Comparison of ENCODE assay signal across 12 mouse cellular contexts in the genomic region with DNA sequence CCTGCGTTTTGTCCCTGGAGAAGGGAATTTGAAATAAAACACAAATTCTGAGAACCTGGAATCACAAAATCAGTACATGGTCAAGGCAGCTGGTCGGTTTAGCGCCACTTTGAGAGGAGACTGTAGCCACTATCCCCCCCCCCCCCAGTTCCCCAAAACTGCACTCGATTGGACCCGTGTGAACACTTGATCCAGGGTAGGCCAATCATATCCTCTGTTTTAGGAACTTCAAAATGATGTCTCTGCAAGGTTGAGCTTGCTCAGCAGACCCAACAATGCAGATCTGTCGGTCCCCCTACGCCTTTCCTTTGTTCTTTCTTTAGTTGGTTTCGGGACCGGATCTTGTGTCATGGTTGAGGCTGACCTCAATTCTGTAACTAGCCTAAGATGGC. TPM values are rescaled to one million over a fixed set of nuclear protein-coding genes. Genes with fewer than 3 reads are reported as not detected.
DNase-seq lines count a peak whose midpoint lies in the region; ATAC-seq and TF ChIP-seq lines count a peak whose summit lies in the region.
"Had no signal": no experiment of that assay in that cellular context is flagged by ENCODE, and none has a peak within 500 bp of the region (broad histone marks: within the 10 kb centered on the region; RNA-seq: fewer than 3 reads in every experiment).

No protein-coding gene starts in this region.

- no peaks in the 10 kb centered on the region for H3K27me3 ChIP-seq in forebrain, embryonic 10.5 days (ENCODE audit: poor library complexity, severe bottlenecking)
- H3K27me3 ChIP-seq in forebrain, embryonic 14.5 days (replicated peaks; ENCODE audit: control insufficient read depth, insufficient read depth, low read length): no peaks in the 10 kb centered on the region
- H3K27me3 ChIP-seq in lung, embryonic 14.5 days (ENCODE audit: insufficient read depth, low read length): no peaks in the 10 kb centered on the region
- H3K27me3 ChIP-seq in limb, embryonic 11.5 days (ENCODE audit: control insufficient read depth, insufficient read depth, low read length): no peaks in the 10 kb centered on the region
- H3K27me3 ChIP-seq in stomach, postnatal 0 days (ENCODE audit: control insufficient read depth, insufficient read depth, low read length): no peaks in the 10 kb centered on the region
- H3K27me3 ChIP-seq: forebrain, embryonic 13.5 days; hindbrain, embryonic 15.5 days had no signal

- no peaks in the 10 kb centered on the region for H3K36me3 ChIP-seq in forebrain, embryonic 10.5 days (replicated peaks)
- H3K36me3 ChIP-seq in forebrain, embryonic 14.5 days (ENCODE audit: control insufficient read depth, insufficient read depth, low read length): no peaks in the 10 kb centered on the region
- no peaks in the 10 kb centered on the region for H3K36me3 ChIP-seq in lung, embryonic 14.5 days (ENCODE audit: insufficient read depth)
- H3K36me3 ChIP-seq in limb, embryonic 11.5 days (ENCODE audit: control insufficient read depth, insufficient read depth, low read length): no peaks in the 10 kb centered on the region
- no peaks in the 10 kb centered on the region for H3K36me3 ChIP-seq in stomach, postnatal 0 days (ENCODE audit: control insufficient read depth, insufficient read depth, low read length)
- H3K36me3 ChIP-seq: hindbrain, embryonic 15.5 days had no signal

- ATAC-seq in forebrain, embryonic 14.5 days: no peak
- ATAC-seq in lung, embryonic 14.5 days (ENCODE audit: insufficient read depth): peak; percentile 5; the same call in 1 of the 2 replicates
- peak; percentile 55 for ATAC-seq in limb, embryonic 11.5 days (ENCODE audit: insufficient number of reproducible peaks, low FRiP score, low TSS enrichment, low read depth)
- ATAC-seq in stomach, postnatal 0 days (ENCODE audit: low FRiP score, low TSS enrichment): no peak
- ATAC-seq: forebrain, embryonic 13.5 days had no signal

- peaks cover 15% of the 10 kb centered on the region; the same call in 1 of the 2 replicates for H3K4me1 ChIP-seq in forebrain, embryonic 10.5 days
- H3K4me1 ChIP-seq in forebrain, embryonic 14.5 days (ENCODE audit: control insufficient read depth, insufficient read depth, low read length): no peaks in the 10 kb centered on the region
- H3K4me1 ChIP-seq in lung, embryonic 14.5 days (ENCODE audit: insufficient read depth): peaks cover 15% of the 10 kb centered on the region
- peaks cover 12% of the 10 kb centered on the region for H3K4me1 ChIP-seq in limb, embryonic 11.5 days (ENCODE audit: control insufficient read depth, insufficient read depth, low read length)
- 0 out of 2 replicates have a peak, but pooled peaks cover 2% of the 10 kb centered on the region for H3K4me1 ChIP-seq in stomach, postnatal 0 days (replicated peaks; ENCODE audit: control insufficient read depth, insufficient read depth)
- H3K4me1 ChIP-seq: forebrain, embryonic 13.5 days; hindbrain, embryonic 15.5 days had no signal

- no peak for TF ChIP-seq CTCF in lung, embryonic 14.5 days (IDR thresholded peaks at IDR 0.05; ENCODE audit: low read depth)
- no peak for TF ChIP-seq CTCF in stomach, postnatal 0 days (IDR thresholded peaks at IDR 0.05; ENCODE audit: low read depth)

- DNase-seq in forebrain, embryonic 10.5 days (ENCODE audit: extremely low spot score, low spot score): no peak
- DNase-seq in forebrain, embryonic 14.5 days (ENCODE audit: low spot score): no peak
- DNase-seq in lung, embryonic 14.5 days: no peak
- no peak for DNase-seq in lung, postnatal 4 days
- DNase-seq in limb, embryonic 11.5 days (ENCODE audit: low spot score): no peak
- no peak for DNase-seq in stomach, postnatal 0 days (ENCODE audit: low spot score)
- no peak for DNase-seq in spleen, postnatal 36 days (ENCODE audit: low spot score in 2 of 2)
- no peak for DNase-seq in Muller cell, postnatal 12 days (ENCODE audit: inconsistent ontology term)
- DNase-seq: cerebellum, adult 11-12 months; right cerebral cortex, postnatal 4 days had no signal

- peak overlapping the region; percentile 63 for H3K27ac ChIP-seq in forebrain, embryonic 10.5 days
- no peak overlapping the region for H3K27ac ChIP-seq in forebrain, embryonic 14.5 days (ENCODE audit: low read depth, low read length)
- H3K27ac ChIP-seq in lung, embryonic 14.5 days (ENCODE audit: low read depth): peak overlapping the region; percentile 58
- H3K27ac ChIP-seq in limb, embryonic 11.5 days (replicated peaks; ENCODE audit: low read depth, low read length): peak overlapping the region; percentile 84
- peak overlapping the region; percentile 63; the same call in 1 of the 2 replicates for H3K27ac ChIP-seq in stomach, postnatal 0 days (replicated peaks)
- H3K27ac ChIP-seq: forebrain, embryonic 13.5 days; hindbrain, embryonic 15.5 days had no signal

- H3K4me2 ChIP-seq in forebrain, embryonic 14.5 days (ENCODE audit: low read length): no peak overlapping the region
- H3K4me2 ChIP-seq in lung, embryonic 14.5 days: no peak overlapping the region
- H3K4me2 ChIP-seq in limb, embryonic 11.5 days (ENCODE audit: low read depth, severe bottlenecking): no peak overlapping the region; the same call in 1 of the 2 replicates
- H3K4me2 ChIP-seq in stomach, postnatal 0 days (replicated peaks; ENCODE audit: low read depth): no peak overlapping the region
- H3K4me2 ChIP-seq: forebrain, embryonic 13.5 days; hindbrain, embryonic 15.5 days had no signal

- TF ChIP-seq EP300 in stomach, postnatal 0 days (optimal IDR thresholded peaks at IDR 0.05): no peak

- WGBS in forebrain, embryonic 10.5 days: 90% methylated on average over 9 of the region's 9 CpGs
- 95% methylated on average over 9 of the region's 9 CpGs for WGBS in forebrain, embryonic 14.5 days
- WGBS in lung, embryonic 14.5 days: 80% methylated on average over 9 of the region's 9 CpGs
- WGBS in limb, embryonic 11.5 days: 80% methylated on average over 9 of the region's 9 CpGs
- WGBS in stomach, postnatal 0 days: 85% methylated on average over 9 of the region's 9 CpGs

- no peak overlapping the region for H3K4me3 ChIP-seq in forebrain, embryonic 10.5 days
- no peak overlapping the region for H3K4me3 ChIP-seq in forebrain, embryonic 14.5 days (ENCODE audit: low read depth, low read length)
- H3K4me3 ChIP-seq in lung, embryonic 14.5 days (ENCODE audit: low read depth, low read length): no peak overlapping the region
- H3K4me3 ChIP-seq in limb, embryonic 11.5 days (ENCODE audit: low read depth, low read length): no peak overlapping the region
- H3K4me3 ChIP-seq in stomach, postnatal 0 days (ENCODE audit: low read depth, low read length): no peak overlapping the region
- H3K4me3 ChIP-seq: forebrain, embryonic 13.5 days; hindbrain, embryonic 15.5 days had no signal

- no peak overlapping the region for H3K9ac ChIP-seq in forebrain, embryonic 14.5 days (ENCODE audit: low read length)
- no peak overlapping the region for H3K9ac ChIP-seq in lung, embryonic 14.5 days
- no peak overlapping the region for H3K9ac ChIP-seq in limb, embryonic 11.5 days (ENCODE audit: low read length)
- no peak overlapping the region for H3K9ac ChIP-seq in stomach, postnatal 0 days (ENCODE audit: low read length)
- H3K9ac ChIP-seq: forebrain, embryonic 13.5 days; hindbrain, embryonic 15.5 days had no signal

- no peaks in the 10 kb centered on the region for H3K9me3 ChIP-seq in forebrain, embryonic 10.5 days
- H3K9me3 ChIP-seq in forebrain, embryonic 14.5 days (replicated peaks; ENCODE audit: control insufficient read depth, low read length): no peaks in the 10 kb centered on the region
- H3K9me3 ChIP-seq in lung, embryonic 14.5 days (ENCODE audit: low read depth, low read length): no peaks in the 10 kb centered on the region
- no peaks in the 10 kb centered on the region for H3K9me3 ChIP-seq in limb, embryonic 11.5 days (ENCODE audit: control insufficient read depth, low read length)
- H3K9me3 ChIP-seq in stomach, postnatal 0 days (ENCODE audit: control insufficient read depth, low read length): no peaks in the 10 kb centered on the region
- H3K9me3 ChIP-seq: forebrain, embryonic 13.5 days; hindbrain, embryonic 15.5 days had no signal

RNA-seq across cellular contexts. Expression of a gene that starts 57.3 kb away (rescaled TPM):
- 0.55 and 0.64 TPM in 2 replicates for polyA plus RNA-seq in forebrain, embryonic 10.5 days (2016; fragmentation: Nextera tagmentation; extraction: Ambion mirVana)
- polyA plus RNA-seq in forebrain, embryonic 14.5 days (2014; fragmentation: Nextera tagmentation; extraction: Ambion mirVana): 0.42 and 0.52 TPM in 2 replicates
- 12.0 and 12.2 TPM in 2 replicates for polyA plus RNA-seq in lung, embryonic 14.5 days (2014; fragmentation: Nextera tagmentation; extraction: Ambion mirVana)
- polyA plus RNA-seq in limb, embryonic 11.5 days (2014; fragmentation: Nextera tagmentation; extraction: Ambion mirVana): 0.75 and 1.3 TPM in 2 replicates
- 42.7 and 44.8 TPM in 2 replicates for polyA plus RNA-seq in stomach, postnatal 0 days (2015; fragmentation: Nextera tagmentation; extraction: Ambion mirVana)

Comparison
In these comparisons a context has a peak if more than half of its experiments do, and no peak if none do; other contexts are left out.
1. ATAC-seq: peak in lung, embryonic 14.5 days (single experiment) and limb, embryonic 11.5 days (single experiment); none in forebrain, embryonic 14.5 days (single experiment) and stomach, postnatal 0 days (single experiment).